ENCODE assay signal across 11 mouse cellular contexts in the genomic region with DNA sequence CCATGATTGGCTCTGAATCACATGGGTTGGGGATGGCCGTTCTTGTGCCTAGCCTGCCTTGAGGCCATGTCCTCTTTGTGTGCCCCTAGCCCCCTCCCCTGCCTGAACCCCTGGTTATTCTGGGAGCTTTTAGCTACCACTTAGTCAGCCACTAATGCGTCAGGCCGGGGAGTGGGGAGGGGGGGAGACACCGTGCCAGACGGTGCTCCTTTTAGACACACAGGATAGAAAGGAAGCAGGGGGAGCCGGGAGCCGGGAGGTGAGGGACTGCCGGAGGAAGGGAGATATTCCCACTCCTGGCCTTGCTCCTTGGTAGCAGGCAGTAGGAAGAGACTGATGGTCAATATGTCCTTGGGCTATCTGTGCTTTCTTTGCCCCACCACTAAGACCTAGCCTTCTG. TPM values are rescaled to one million over a fixed set of nuclear protein-coding genes. Genes with fewer than 3 reads are reported as not detected.
DNase-seq lines count a peak whose midpoint lies in the region; ATAC-seq and TF ChIP-seq lines count a peak whose summit lies in the region.
"Had no signal": no experiment of that assay in that cellular context is flagged by ENCODE, and none has a peak within 500 bp of the region (broad histone marks: within the 10 kb centered on the region; RNA-seq: fewer than 3 reads in every experiment).

No protein-coding gene starts in this region.

- no peaks in the 10 kb centered on the region for H3K9me3 ChIP-seq in heart, embryonic 15.5 days (replicated peaks)
- no peaks in the 10 kb centered on the region for H3K9me3 ChIP-seq in forebrain, embryonic 16.5 days (ENCODE audit: control insufficient read depth, low read length)
- H3K9me3 ChIP-seq: embryonic facial prominence, embryonic 12.5 days; limb, embryonic 12.5 days had no signal

- no peak for DNase-seq in heart, adult 9 months (ENCODE audit: low spot score in 2 of 2)
- DNase-seq in layer of hippocampus, adult 2 months (ENCODE audit: low spot score in 2 of 2), result no peak
- DNase-seq in layer of hippocampus, adult 9-10 months (ENCODE audit: low spot score), result no peak
- no peak for DNase-seq in spleen, adult 12 weeks (ENCODE audit: low spot score)
- DNase-seq: kidney, adult 8-10 months; right cerebral cortex, postnatal 25 days had no signal

- H3K4me1 ChIP-seq in heart, embryonic 15.5 days (replicated peaks), result peaks cover 18% of the 10 kb centered on the region
- H3K4me1 ChIP-seq in cortical plate, adult 2 months (ENCODE audit: control insufficient read depth, insufficient read depth, low read length), result peaks cover 34% of the 10 kb centered on the region
- H3K4me1 ChIP-seq in forebrain, embryonic 16.5 days (replicated peaks; ENCODE audit: control insufficient read depth, insufficient read depth, low read length), result peaks cover 62% of the 10 kb centered on the region

- ATAC-seq in heart, embryonic 15.5 days (replicated peaks; ENCODE audit: insufficient number of reproducible peaks, insufficient read depth, low FRiP score, low read depth), result no peak
- ATAC-seq in forebrain, embryonic 16.5 days, result 0 out of 2 replicates have a peak, but pooled peaks have one; percentile 18

- no peak overlapping the region for H3K4me3 ChIP-seq in heart, embryonic 15.5 days
- H3K4me3 ChIP-seq in layer of hippocampus, adult 2 months, result peak overlapping the region; percentile 31; the same call in 1 of the 2 replicates
- H3K4me3 ChIP-seq in cortical plate, adult 2 months (ENCODE audit: insufficient read depth, low read length), result 0 out of 2 replicates have a peak overlapping the region, but pooled peaks have one; percentile 7
- H3K4me3 ChIP-seq in forebrain, embryonic 16.5 days (replicated peaks; ENCODE audit: low read length), result no peak overlapping the region
- H3K4me3 ChIP-seq: embryonic facial prominence, embryonic 12.5 days; limb, embryonic 12.5 days had no signal

- TF ChIP-seq CTCF in layer of hippocampus, adult 2 months (conservative IDR thresholded peaks at IDR 0.05), result no peak
- no peak for TF ChIP-seq CTCF in cortical plate, adult 2 months (IDR thresholded peaks at IDR 0.05; ENCODE audit: extremely low read depth, insufficient read depth, low read length)

- no peaks in the 10 kb centered on the region for H3K36me3 ChIP-seq in heart, embryonic 15.5 days
- H3K36me3 ChIP-seq in forebrain, embryonic 16.5 days (ENCODE audit: control insufficient read depth, insufficient read depth), result 0 out of 2 replicates have a peak, but pooled peaks cover 4% of the 10 kb centered on the region
- H3K36me3 ChIP-seq: embryonic facial prominence, embryonic 12.5 days; limb, embryonic 12.5 days had no signal

- H3K27ac ChIP-seq in heart, embryonic 15.5 days, result 0 out of 2 replicates have a peak overlapping the region, but pooled peaks have one; percentile 7
- H3K27ac ChIP-seq in layer of hippocampus, adult 2 months, result peak overlapping the region; percentile 90
- H3K27ac ChIP-seq in cortical plate, adult 2 months (ENCODE audit: insufficient read depth, low read length), result peak overlapping the region; percentile 91
- no peak overlapping the region for H3K27ac ChIP-seq in forebrain, embryonic 16.5 days (ENCODE audit: low read length)
- H3K27ac ChIP-seq: embryonic facial prominence, embryonic 12.5 days; limb, embryonic 12.5 days had no signal

- TF ChIP-seq POLR2A in cortical plate, adult 2 months (IDR thresholded peaks at IDR 0.05; ENCODE audit: extremely low read depth, insufficient read depth, low read length), result no peak

- H3K4me2 ChIP-seq in heart, embryonic 15.5 days, result no peak overlapping the region
- no peak overlapping the region for H3K4me2 ChIP-seq in forebrain, embryonic 16.5 days (ENCODE audit: low read length)
- H3K4me2 ChIP-seq: embryonic facial prominence, embryonic 12.5 days; limb, embryonic 12.5 days had no signal

- 24% methylated on average over 8 of the region's 8 CpGs for WGBS in heart, embryonic 15.5 days
- WGBS in forebrain, embryonic 16.5 days, result 20% methylated on average over 8 of the region's 8 CpGs

- no peak overlapping the region for H3K9ac ChIP-seq in heart, embryonic 15.5 days
- H3K9ac ChIP-seq in forebrain, embryonic 16.5 days (replicated peaks; ENCODE audit: low read depth, low read length), result no peak overlapping the region
- H3K9ac ChIP-seq: embryonic facial prominence, embryonic 12.5 days; limb, embryonic 12.5 days had no signal

- H3K27me3 ChIP-seq in heart, embryonic 15.5 days, result peaks cover 11% of the 10 kb centered on the region
- no peaks in the 10 kb centered on the region for H3K27me3 ChIP-seq in forebrain, embryonic 16.5 days (replicated peaks; ENCODE audit: control insufficient read depth, insufficient read depth, low read length)

RNA-seq across cellular contexts. Expression of gene Sema7a, which starts 10.0 kb away (rescaled TPM):
- polyA plus RNA-seq in heart, embryonic 15.5 days (2015; fragmentation: Nextera tagmentation; extraction: Ambion mirVana), result 0.58 and 0.66 TPM in 2 replicates
- 100 to 1,000 TPM in 1 of 2 experiments, 10 to 100 TPM in 1; 94.4 to 102 TPM for total RNA-seq in layer of hippocampus, adult 2 months (2021)
- 147 and 154 TPM in 2 replicates for polyA plus RNA-seq in cortical plate, adult 2 months (2012; rRNA removed)
- polyA plus RNA-seq in forebrain, embryonic 16.5 days (2015; fragmentation: Nextera tagmentation; extraction: Ambion mirVana), result 2.5 and 2.6 TPM in 2 replicates

RNA-seq across cellular contexts. Expression of gene Ubl7, which starts 39.1 kb away (rescaled TPM):
- 100 and 102 TPM in 2 replicates for polyA plus RNA-seq in heart, embryonic 15.5 days (2015; fragmentation: Nextera tagmentation; extraction: Ambion mirVana)
- 10 to 100 TPM; 98.5 to 98.7 TPM for total RNA-seq in layer of hippocampus, adult 2 months (2021)
- polyA plus RNA-seq in cortical plate, adult 2 months (2012; rRNA removed), result 144 and 145 TPM in 2 replicates
- 174 and 175 TPM in 2 replicates for polyA plus RNA-seq in forebrain, embryonic 16.5 days (2015; fragmentation: Nextera tagmentation; extraction: Ambion mirVana)

RNA-seq across cellular contexts. Expression of gene Cyp11a1, which starts 56.3 kb away (rescaled TPM):
- polyA plus RNA-seq in heart, embryonic 15.5 days (2015; fragmentation: Nextera tagmentation; extraction: Ambion mirVana), result 0.29 and 1.3 TPM in 2 replicates
- total RNA-seq in layer of hippocampus, adult 2 months (2021), result 1 to 10 TPM in 1 of 2 experiments, under 1 TPM in 1; 0.79 to 1.7 TPM
- 8.3 and 9.0 TPM in 2 replicates for polyA plus RNA-seq in cortical plate, adult 2 months (2012; rRNA removed)
- polyA plus RNA-seq in forebrain, embryonic 16.5 days (2015; fragmentation: Nextera tagmentation; extraction: Ambion mirVana), result 0.30 and 0.66 TPM in 2 replicates

Comparison
In these comparisons a context has a peak if more than half of its experiments do, and no peak if none do; other contexts are left out.
1. H3K4me3 ChIP-seq: peak in layer of hippocampus, adult 2 months (single experiment) and cortical plate, adult 2 months (single experiment); none in heart, embryonic 15.5 days (single experiment) and forebrain, embryonic 16.5 days (single experiment).
2. RNA of gene Sema7a, which starts 10.0 kb away (polyA plus RNA-seq): 147 to 154 TPM in cortical plate, adult 2 months; 2.5 to 2.6 TPM in forebrain, embryonic 16.5 days and 0.58 to 0.66 TPM in heart, embryonic 15.5 days; every median in the first group is over 10 times any median in the second.